ENCODE assay signal across 8 mouse cellular contexts in the genomic region with DNA sequence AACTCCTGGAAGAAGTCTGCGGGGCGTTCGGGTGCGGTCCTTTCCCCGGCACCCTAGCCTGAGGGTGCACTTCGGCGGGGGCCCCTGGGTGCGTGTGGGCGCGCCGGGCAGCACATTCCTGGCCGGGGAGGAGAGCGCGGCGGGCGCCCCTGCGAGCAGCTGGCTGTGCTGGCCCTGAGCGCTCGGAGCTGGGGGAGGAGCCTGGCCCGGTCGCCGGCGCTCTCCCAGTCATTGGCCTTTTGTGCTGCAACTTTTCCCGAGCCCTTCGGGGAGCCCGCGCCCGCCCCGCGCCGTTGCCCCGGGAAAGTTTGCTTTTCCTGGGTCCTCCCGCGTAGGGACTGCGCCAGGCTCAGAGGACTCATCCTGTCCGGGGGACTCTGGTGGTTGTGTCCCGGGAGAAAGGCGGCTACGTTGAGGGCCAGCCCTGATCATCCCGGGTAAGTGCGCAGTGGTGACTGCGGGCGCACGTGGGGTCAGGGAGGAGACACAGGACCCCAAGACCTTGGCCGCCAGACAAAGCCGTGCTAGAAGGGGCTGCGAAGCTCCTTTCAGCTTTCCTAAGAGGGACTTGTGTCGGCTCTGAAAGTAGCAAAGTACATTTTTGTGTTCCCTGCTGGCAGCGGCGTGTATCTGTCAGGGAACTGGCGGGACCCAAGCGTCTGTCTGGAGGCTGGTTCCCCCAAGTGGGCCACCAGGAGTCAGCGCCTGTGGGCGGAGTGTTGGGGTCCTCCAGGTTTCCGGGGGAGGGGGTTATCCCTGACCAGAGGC.
DNase-seq lines count a peak whose midpoint lies in the region; ATAC-seq and TF ChIP-seq lines count a peak whose summit lies in the region.

No protein-coding gene starts in this region.

- no peaks in the 10 kb centered on the region for H3K27me3 ChIP-seq in E14TG2a.4 (ENCODE audit: insufficient read depth, low read length)
- peaks cover 8% of the 10 kb centered on the region; the same call in 1 of the 2 replicates for H3K27me3 ChIP-seq in forebrain, embryonic 13.5 days
- no peaks in the 10 kb centered on the region for H3K27me3 ChIP-seq in limb, embryonic 12.5 days
- H3K27me3 ChIP-seq in midbrain, embryonic 12.5 days = 0 out of 2 replicates have a peak, but pooled peaks cover 5% of the 10 kb centered on the region
- no peaks in the 10 kb centered on the region for H3K27me3 ChIP-seq in splenic B cell, adult 2 months (ENCODE audit: control insufficient read depth, insufficient read depth, low read length, poor library complexity, severe bottlenecking)

- peaks cover 83% of the 10 kb centered on the region for H3K4me1 ChIP-seq in E14TG2a.4 (replicated peaks; ENCODE audit: low read depth, low read length)
- peaks cover 38% of the 10 kb centered on the region for H3K4me1 ChIP-seq in forebrain, embryonic 13.5 days
- H3K4me1 ChIP-seq in limb, embryonic 12.5 days (replicated peaks) = peaks cover 26% of the 10 kb centered on the region
- H3K4me1 ChIP-seq in midbrain, embryonic 12.5 days = peaks cover 30% of the 10 kb centered on the region

- peak; percentile 83 for ATAC-seq in forebrain, embryonic 13.5 days
- ATAC-seq in limb, embryonic 12.5 days (ENCODE audit: insufficient number of reproducible peaks, insufficient read depth, low FRiP score, low TSS enrichment, low read depth) = peak; percentile 85
- peak; percentile 83 for ATAC-seq in midbrain, embryonic 12.5 days (ENCODE audit: low FRiP score, low read depth)

- H3K4me3 ChIP-seq in E14TG2a.4 (replicated peaks; ENCODE audit: low read length) = peak overlapping the region; percentile 89
- peak overlapping the region; percentile 56 for H3K4me3 ChIP-seq in forebrain, embryonic 13.5 days
- peak overlapping the region; percentile 66 for H3K4me3 ChIP-seq in limb, embryonic 12.5 days (replicated peaks)
- peak overlapping the region; percentile 58 for H3K4me3 ChIP-seq in midbrain, embryonic 12.5 days

- H3K4me2 ChIP-seq in forebrain, embryonic 13.5 days = peak overlapping the region; percentile 98
- peak overlapping the region; percentile 89 for H3K4me2 ChIP-seq in limb, embryonic 12.5 days
- peak overlapping the region; percentile 72 for H3K4me2 ChIP-seq in midbrain, embryonic 12.5 days (replicated peaks)

- under 1% methylated on average over 51 of the region's 55 CpGs for WGBS in forebrain, embryonic 13.5 days
- WGBS in limb, embryonic 12.5 days = under 1% methylated on average over 52 of the region's 55 CpGs
- 1% methylated on average over 51 of the region's 55 CpGs for WGBS in midbrain, embryonic 12.5 days

- peaks cover under 1% of the 10 kb centered on the region; the same call in 1 of the 2 replicates for H3K36me3 ChIP-seq in E14TG2a.4 (ENCODE audit: insufficient read depth, low read length)
- no peaks in the 10 kb centered on the region for H3K36me3 ChIP-seq in forebrain, embryonic 13.5 days (ENCODE audit: poor library complexity, severe bottlenecking)
- no peaks in the 10 kb centered on the region for H3K36me3 ChIP-seq in limb, embryonic 12.5 days
- no peaks in the 10 kb centered on the region for H3K36me3 ChIP-seq in midbrain, embryonic 12.5 days
- H3K36me3 ChIP-seq in splenic B cell, adult 2 months (ENCODE audit: control insufficient read depth, insufficient read depth, low read length, poor library complexity, severe bottlenecking) = no peaks in the 10 kb centered on the region

- no peaks in the 10 kb centered on the region for H3K9me3 ChIP-seq in E14TG2a.4 (ENCODE audit: low read length)
- H3K9me3 ChIP-seq in forebrain, embryonic 13.5 days (replicated peaks) = no peaks in the 10 kb centered on the region
- no peaks in the 10 kb centered on the region for H3K9me3 ChIP-seq in limb, embryonic 12.5 days
- H3K9me3 ChIP-seq in midbrain, embryonic 12.5 days = no peaks in the 10 kb centered on the region

- TF ChIP-seq CTCF in E14TG2a.4 (conservative IDR thresholded peaks at IDR 0.05; ENCODE audit: low read length) = no peak

- DNase-seq in adrenal gland, adult 18-20 months (ENCODE audit: low spot score in 2 of 2) = peak; percentile 77 to 85
- DNase-seq in heart, postnatal 4 days = peak; percentile 86
- peak; percentile 26 for DNase-seq in splenic B cell, adult 2 months (ENCODE audit: low read depth, low spot score)
- DNase-seq in right cerebral cortex, adult 2 months (ENCODE audit: low spot score in 2 of 2) = no peak

- peak overlapping the region; percentile 72 for H3K27ac ChIP-seq in forebrain, embryonic 13.5 days
- peak overlapping the region; percentile 95 for H3K27ac ChIP-seq in limb, embryonic 12.5 days
- H3K27ac ChIP-seq in midbrain, embryonic 12.5 days (replicated peaks) = peak overlapping the region; percentile 83

- H3K9ac ChIP-seq in forebrain, embryonic 13.5 days = peak overlapping the region; percentile 75
- peak overlapping the region; percentile 83 for H3K9ac ChIP-seq in limb, embryonic 12.5 days (replicated peaks)
- peak overlapping the region; percentile 66 for H3K9ac ChIP-seq in midbrain, embryonic 12.5 days (replicated peaks)

Comparison
In these comparisons a context has a peak if more than half of its experiments do, and no peak if none do; other contexts are left out.
1. DNase-seq: peak in adrenal gland, adult 18-20 months (2 of 2), heart, postnatal 4 days (single experiment) and splenic B cell, adult 2 months (single experiment); none in right cerebral cortex, adult 2 months (0 of 2).
2. Peak in every context shown above with its lines, with median percentiles within 50 percentile points of each other: H3K4me3 ChIP-seq, ATAC-seq, H3K27ac ChIP-seq, H3K4me2 ChIP-seq and H3K9ac ChIP-seq.